Mouse (Mus musculus) heart, postnatal 0 days (tissue): ENCODE measurements around the gene Rnf151.

ENCODE experiments used
- CTCF ChIP-seq: IDR thresholded peaks from 2 replicates; pipeline ENCODE4 v1.5.1; 2016; ENCODE audit warnings: antibody characterized with exemption, control low read depth, low read depth
- EP300 ChIP-seq: IDR thresholded peaks from 2 replicates; pipeline ENCODE4 v1.6.1; 2016; ENCODE audit warnings: antibody characterized with exemption, low read depth

- TF ChIP-seq CTCF = no peak
- no peak for TF ChIP-seq EP300
These were observed 41.0 kb downstream of the Rnf151 start for GRCm38 (mm10) chr17:24676877-24677276.
